Mouse (Mus musculus): ENCODE results near the gene Shb. TPM values are rescaled to one million over a fixed set of nuclear protein-coding genes. Genes with fewer than 3 reads are reported as not detected.

Gene Shb
- total RNA-seq, 4 experiments from 2014 or later: 4.1 to 8.8 (median 6.6) TPM

GRCm38 (mm10) chr4:45459375-45459774 is 72.9 kb downstream of the Shb start:
- no peak for DNase-seq (ENCODE audit: low spot score in 2 of 2)

DNA sequence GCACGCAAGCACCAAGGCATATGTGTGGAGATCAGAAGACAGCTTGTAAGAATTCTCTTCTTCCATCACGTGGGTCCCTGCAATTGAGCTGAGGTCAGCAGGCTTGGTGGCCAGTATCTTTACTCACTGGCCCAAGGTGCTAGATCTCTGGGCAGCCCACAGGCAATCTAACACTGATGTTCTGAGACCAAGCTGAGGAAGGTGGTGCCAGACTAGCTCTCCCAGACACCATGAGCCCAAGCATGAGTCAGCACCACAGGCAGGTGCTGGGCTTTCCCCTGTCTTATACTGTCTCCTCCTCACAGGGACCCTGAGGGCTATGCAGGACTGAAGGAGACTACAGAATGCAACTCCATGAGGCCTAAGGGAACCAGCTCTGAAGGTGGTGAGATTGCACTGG is 74.7 kb downstream of the Shb start:
- DNase-seq (ENCODE audit: low spot score in 2 of 2): no peak

GRCm38 (mm10) chr4:45455001-45455400 is 77.3 kb downstream of the Shb start:
- DNase-seq (ENCODE audit: low spot score in 2 of 2): no peak

DNA sequence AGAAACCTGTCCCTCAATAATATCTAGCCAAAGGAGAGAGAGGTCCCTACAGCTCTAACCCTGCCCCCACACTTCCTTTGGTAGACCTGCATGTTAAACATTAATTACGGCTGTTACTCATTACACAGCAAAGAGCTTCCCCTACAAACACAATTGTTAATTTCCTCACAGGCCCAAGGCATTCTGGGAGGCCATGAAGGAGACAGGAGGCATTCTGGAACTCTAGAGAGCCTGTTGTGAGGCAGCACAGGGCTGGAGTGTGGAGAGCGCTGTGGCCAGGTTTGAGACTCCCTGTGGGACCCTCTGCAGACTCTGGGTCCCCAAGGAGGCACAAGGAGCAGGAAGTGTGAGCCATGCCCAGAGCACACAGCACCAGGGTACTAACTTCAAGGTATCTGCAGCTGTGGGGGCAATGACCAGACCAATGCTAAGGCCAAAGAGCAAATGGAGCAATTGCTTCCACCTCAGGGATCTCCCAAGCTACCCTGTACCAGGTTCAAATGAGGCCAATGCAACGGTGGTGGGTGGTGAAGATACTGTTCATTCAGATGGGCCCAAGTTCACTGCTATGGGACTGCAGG is 78.9 kb downstream of the Shb start:
- DNase-seq (ENCODE audit: low spot score in 2 of 2): no peak

DNA sequence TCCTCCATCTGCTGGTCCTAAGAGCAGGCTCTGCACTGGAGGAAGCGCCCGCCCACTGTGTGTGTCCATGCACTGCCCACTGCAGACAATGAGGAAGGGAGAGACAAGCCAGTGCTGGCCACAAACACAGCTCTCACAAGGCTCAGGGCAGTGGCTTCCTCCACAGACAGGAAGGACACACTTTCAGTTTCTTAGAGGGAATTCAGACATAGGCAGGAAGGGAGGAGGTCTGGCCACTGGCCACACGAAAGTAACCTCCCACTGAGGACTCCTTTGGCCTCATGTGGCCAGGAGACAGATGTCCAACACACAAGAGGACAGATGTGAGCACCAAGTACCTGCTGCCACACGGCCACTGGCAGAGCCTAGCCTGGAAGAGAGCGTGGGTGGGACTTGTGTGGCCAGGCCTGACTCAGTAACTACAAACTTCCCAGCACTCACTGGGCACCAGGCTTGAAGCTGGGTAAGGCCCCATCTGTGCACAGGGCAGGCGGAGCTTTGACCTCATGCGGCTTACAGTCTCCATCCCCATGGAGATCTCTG is 79.6 kb downstream of the Shb start:
- no peak for DNase-seq (ENCODE audit: low spot score in 2 of 2)

DNA sequence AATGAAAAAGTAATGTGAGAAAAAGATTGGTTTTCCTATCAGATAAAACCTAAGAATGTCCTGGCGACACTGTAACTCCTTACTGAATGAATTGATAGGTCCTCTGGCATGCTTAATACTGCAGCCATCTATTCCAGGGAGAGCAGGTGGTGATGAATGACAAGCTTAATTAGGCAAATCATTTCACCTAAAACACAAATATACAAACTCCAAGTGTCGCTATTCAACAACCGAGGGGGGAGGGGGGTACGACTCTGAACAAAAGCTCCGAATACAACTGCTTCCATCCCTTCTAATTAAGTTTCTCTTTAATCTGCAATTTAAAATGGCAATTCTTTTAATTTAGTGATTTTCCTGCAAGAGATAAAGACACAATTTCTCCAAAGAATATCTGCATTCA is 83.3 kb downstream of the Shb start:
- no peak for DNase-seq (ENCODE audit: low spot score in 2 of 2)

- no peak for DNase-seq (ENCODE audit: low spot score in 2 of 2)
These were observed 83.8 kb downstream of the Shb start for GRCm38 (mm10) chr4:45448481-45448880.

GRCm38 (mm10) chr4:45447196-45447595 is 85.1 kb downstream of the Shb start:
- peak; percentile 22 to 30 for DNase-seq (ENCODE audit: low spot score in 2 of 2)

DNA sequence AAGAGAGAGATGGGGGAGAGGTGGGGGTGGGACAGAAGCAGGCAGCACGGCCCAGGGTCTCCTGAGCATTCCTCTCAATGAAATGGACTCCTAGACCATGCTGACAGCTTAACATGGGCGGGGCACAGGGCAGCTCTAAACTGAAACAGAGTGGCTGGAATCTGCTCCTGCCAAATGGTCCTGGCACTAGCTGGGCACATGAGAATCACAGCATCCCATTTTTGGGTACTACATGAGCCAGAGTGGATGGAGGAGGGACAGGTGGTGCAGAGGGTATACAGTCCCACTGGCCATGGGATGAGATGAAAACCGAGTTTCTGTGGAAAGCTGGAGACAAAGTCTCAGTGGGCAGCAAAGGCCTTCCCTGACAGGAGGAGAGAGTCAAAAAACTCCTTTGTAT is 87.0 kb downstream of the Shb start:
- no peak for DNase-seq (ENCODE audit: low spot score in 2 of 2)

- peak in 1 of 2 experiments; percentile 40 for DNase-seq (ENCODE audit: low spot score in 2 of 2)
These were observed 87.5 kb downstream of the Shb start for GRCm38 (mm10) chr4:45444813-45445212.

GRCm38 (mm10) chr4:45443652-45444051 is 88.6 kb downstream of the Shb start:
- DNase-seq (ENCODE audit: low spot score in 2 of 2): no peak

- DNase-seq (ENCODE audit: low spot score in 2 of 2): no peak
These were observed 90.0 kb downstream of the Shb start for GRCm38 (mm10) chr4:45442237-45442636.

- DNase-seq (ENCODE audit: low spot score in 2 of 2): no peak
These were observed 90.5 kb downstream of the Shb start for GRCm38 (mm10) chr4:45441778-45442177.

- DNase-seq (ENCODE audit: low spot score in 2 of 2): no peak
These were observed 93.0 kb downstream of the Shb start for GRCm38 (mm10) chr4:45439281-45439680.

- DNase-seq (ENCODE audit: low spot score in 2 of 2): no peak
These were observed 95.3 kb downstream of the Shb start for GRCm38 (mm10) chr4:45437010-45437409.

GRCm38 (mm10) chr4:45436383-45436913 is 95.8 kb downstream of the Shb start:
- no peak for DNase-seq (ENCODE audit: low spot score in 2 of 2)

DNA sequence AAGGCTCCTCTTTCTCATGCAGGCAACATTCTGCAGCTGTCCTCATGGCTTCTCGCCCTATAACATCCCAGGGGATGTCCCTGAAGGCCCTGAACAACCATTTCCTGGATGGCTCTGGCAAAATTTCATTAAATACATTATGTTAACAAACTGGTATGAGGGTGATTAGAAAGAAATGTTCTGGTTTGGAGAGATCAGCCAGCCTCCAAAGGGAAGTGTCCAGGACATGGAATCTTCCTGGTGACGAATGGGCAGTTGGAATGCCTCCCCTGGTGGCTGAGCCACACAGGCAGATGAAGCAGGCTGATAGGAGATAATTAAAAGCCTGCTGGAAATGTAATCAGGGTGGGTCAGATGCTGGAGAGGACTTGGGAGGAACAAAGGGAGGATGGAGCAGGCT is 96.4 kb downstream of the Shb start:
- DNase-seq (ENCODE audit: low spot score in 2 of 2): no peak

GRCm38 (mm10) chr4:45434681-45435080 is 97.6 kb downstream of the Shb start:
- DNase-seq (ENCODE audit: low spot score in 2 of 2): no peak

DNA sequence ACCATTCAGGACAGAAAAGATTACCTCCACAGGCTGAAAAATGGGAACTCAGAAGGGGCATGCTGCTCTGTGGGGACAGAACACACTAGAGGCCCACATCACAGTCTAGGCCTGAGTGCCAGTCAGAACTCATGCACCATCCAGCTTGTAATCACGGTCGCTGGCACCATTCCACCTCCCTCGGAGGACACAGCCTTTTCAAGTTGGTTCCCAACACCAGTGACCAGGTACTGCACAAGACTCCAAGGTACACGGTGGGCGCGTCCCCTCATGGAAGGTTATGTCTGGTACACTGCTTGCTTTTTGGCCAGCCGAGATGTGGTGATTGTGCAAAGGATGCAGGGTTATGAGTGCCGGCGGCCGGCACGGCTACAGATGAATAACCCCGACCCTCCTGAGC is 98.2 kb downstream of the Shb start:
- DNase-seq (ENCODE audit: low spot score in 2 of 2): no peak

DNA sequence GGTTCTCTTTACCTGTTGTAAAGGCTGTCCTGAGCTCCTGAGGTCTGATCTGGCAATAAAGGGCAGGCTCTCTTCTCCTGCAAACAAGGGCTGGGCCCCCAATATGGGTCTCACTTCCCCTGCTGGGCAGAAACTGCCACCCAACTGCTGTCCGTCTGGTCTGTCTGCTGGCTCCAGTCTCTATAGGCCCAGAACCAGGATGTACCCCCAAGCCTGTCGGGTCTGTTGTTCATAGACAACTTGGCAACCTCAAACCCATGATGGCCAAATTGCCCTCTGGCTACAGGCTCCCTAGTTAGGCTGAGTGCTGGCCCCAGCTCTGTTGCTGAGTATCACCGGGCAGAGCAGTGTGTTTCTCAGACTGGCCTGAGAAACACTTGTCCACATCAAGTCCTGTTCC is 100.5 kb downstream of the Shb start:
- no peak for DNase-seq (ENCODE audit: low spot score in 2 of 2)

DNA sequence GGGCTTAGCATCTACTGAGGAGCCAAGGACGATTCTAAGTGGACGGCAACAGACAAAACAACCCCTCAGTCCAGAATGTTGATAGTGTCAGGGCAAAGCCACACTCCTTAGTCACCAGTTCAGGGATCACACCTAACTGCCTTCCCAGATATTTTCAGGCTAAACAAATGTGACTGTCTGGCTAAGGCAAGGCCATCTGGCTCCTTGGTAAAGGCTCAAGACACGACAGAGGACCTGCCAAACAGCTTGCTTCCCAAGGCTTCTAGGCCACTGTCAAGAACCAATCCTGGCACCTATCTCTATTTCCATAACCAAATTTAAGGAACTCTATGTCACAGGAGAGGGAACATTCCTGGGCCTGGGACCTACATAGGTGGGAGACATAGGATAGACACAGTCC is 101.0 kb downstream of the Shb start:
- no peak for DNase-seq (ENCODE audit: low spot score in 2 of 2)

GRCm38 (mm10) chr4:45429451-45429850 is 102.8 kb downstream of the Shb start:
- no peak for DNase-seq (ENCODE audit: low spot score in 2 of 2)

DNA sequence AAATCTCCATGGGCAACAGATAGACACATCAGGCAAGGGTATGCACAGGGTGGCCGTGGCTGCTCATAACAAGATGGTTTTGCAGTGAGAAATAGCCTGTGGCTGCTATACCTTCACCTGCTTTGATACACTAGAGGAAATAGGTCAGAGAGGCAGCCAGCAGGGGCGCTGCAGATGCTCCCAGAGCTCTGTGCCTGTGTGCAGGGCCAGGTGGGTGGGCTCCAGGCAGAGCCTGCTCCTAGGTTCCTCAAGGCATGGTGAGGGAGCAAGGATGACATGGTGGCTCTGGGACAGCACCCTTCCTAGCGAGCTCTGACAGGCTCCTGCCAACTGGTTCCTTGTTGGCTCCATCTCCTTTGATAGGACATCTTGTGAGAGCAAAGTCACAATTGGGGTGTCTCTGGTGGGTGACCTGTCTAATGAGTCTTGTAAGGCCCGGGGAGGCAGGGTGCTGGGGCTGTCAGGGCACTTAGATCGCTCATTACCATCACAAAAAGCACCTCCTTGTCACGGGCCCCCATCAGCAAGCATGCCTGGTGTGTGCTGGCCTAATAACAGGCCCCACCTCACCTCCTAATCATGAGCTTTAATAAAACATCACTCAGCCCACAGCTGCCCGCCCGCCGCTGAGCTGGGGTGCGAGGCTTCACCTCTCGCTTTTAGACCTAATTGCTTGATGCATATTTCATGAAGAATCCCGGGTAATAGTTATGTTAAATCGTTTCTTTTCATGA is 105.4 kb downstream of the Shb start:
- no peak for DNase-seq (ENCODE audit: low spot score in 2 of 2)
